Mouse (Mus musculus) kidney, postnatal 4 days (tissue): ENCODE results near the gene Olfr1432.
"Not testable (repeated sequence)": the region's sequence is repeated elsewhere in the genome, so short reads cannot be mapped to it uniquely, and the experiment has no call there.

Source experiments
- DNase-seq, 2 experiments: peaks; one replicate each; pipeline ENCODE4 v3.0.0; 2021; ENCODE audit warnings: mixed read lengths in 2 of 2

The Olfr1432 gene

GRCm38 (mm10) chr19:12232496-12232895, at the start of gene Olfr1432:
Gene Olfr1432, minus strand, starts transcription at chr19:12232596.
- DNase-seq = not testable (repeated sequence)

GRCm38 (mm10) chr19:12279554-12279953, 47.2 kb upstream of the Olfr1432 start, which contains the start of gene Olfr1434:
Gene Olfr1434, plus strand, starts transcription at chr19:12279854.
- no peak for DNase-seq

GRCm38 (mm10) chr19:12260732-12261131, 28.3 kb upstream of the Olfr1432 start, which contains the start of gene Olfr235:
Gene Olfr235, plus strand, starts transcription at chr19:12261032.
- no peak for DNase-seq

- DNase-seq = no peak
These were observed 9.2 kb upstream of the Olfr1432 start, which contains the start of gene Olfr262 for GRCm38 (mm10) chr19:12241559-12241958. Gene Olfr262, minus strand, starts transcription at chr19:12241659.

- no peak for DNase-seq
These were observed 32.1 kb downstream of the Olfr1432 start, which contains the start of gene Olfr1431 for GRCm38 (mm10) chr19:12200334-12200733. Gene Olfr1431, plus strand, starts transcription at chr19:12200634.

- DNase-seq = not testable (repeated sequence)
These were observed 33.3 kb downstream of the Olfr1432 start for GRCm38 (mm10) chr19:12199076-12199475.
